Mouse (Mus musculus): ENCODE measurements around the gene Fads2. TPM values are rescaled to one million over a fixed set of nuclear protein-coding genes. Genes with fewer than 3 reads are reported as not detected.

Gene Fads2
- polyA plus RNA-seq, 1 experiment from 2014 or later: 125 TPM

- no peak for ATAC-seq (ENCODE audit: insufficient read depth, low FRiP score, low read depth)
- Histone ChIP-seq H3K4me2 (no peak overlapping the region), H3K4me3 (replicated peaks) (no peak overlapping the region), H3K27me3 (replicated peaks) (no peaks in the 10 kb centered on the region), H3K4me1 (peaks cover 4% of the 10 kb centered on the region; the same call in 1 of the 2 replicates), H3K36me3 (no peaks in the 10 kb centered on the region), H3K9ac (no peak overlapping the region), H3K27ac (no peak overlapping the region), H3K9me3 (no peaks in the 10 kb centered on the region)
- 81% methylated on average over 5 of the region's 5 CpGs for WGBS
These were observed 20.6 kb upstream of the Fads2 start for GRCm38 (mm10) chr19:10122021-10122631.

DNA sequence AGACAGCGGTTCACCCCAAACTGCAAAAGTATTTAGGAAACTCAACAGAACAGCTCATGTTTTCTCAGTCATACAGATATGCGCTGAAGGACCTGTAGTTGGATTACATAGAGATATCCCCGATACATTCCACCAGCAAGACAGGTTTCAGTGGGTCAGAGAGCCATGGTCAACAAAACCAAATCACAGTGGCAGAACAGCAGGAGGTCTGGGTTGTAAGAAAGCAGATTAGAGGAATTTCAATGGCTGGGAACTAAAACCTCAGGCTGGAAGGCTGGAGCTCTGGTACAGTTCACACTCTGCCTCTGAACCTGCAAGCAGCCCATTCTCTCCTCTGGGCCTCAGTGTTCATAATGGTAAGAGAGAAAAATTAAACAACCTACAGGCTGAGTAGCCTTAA is 15.1 kb upstream of the Fads2 start:
- Histone ChIP-seq H3K9me3 (no peaks in the 10 kb centered on the region), H3K27ac (no peak overlapping the region), H3K4me2 (no peak overlapping the region), H3K36me3 (no peaks in the 10 kb centered on the region), H3K27me3 (replicated peaks) (no peaks in the 10 kb centered on the region), H3K4me3 (replicated peaks) (no peak overlapping the region), H3K4me1 (no peaks in the 10 kb centered on the region), H3K9ac (no peak overlapping the region)
- ATAC-seq (ENCODE audit: insufficient read depth, low FRiP score, low read depth): no peak
- 64% methylated on average over 3 of the region's 3 CpGs for whole genome bisulfite sequencing

- H3K9ac ChIP-seq: no peak overlapping the region
- no peaks in the 10 kb centered on the region for H3K9me3 ChIP-seq
- H3K4me2 ChIP-seq: no peak overlapping the region
- no peak for ATAC-seq (ENCODE audit: insufficient read depth, low FRiP score, low read depth)
- no peaks in the 10 kb centered on the region for H3K27me3 ChIP-seq (replicated peaks)
- no peaks in the 10 kb centered on the region for H3K4me1 ChIP-seq
- no peaks in the 10 kb centered on the region for H3K36me3 ChIP-seq
- no peak overlapping the region for H3K27ac ChIP-seq
- WGBS: 85% methylated on average over 6 of the region's 6 CpGs
- no peak overlapping the region for H3K4me3 ChIP-seq (replicated peaks)
These were observed 14.0 kb upstream of the Fads2 start for GRCm38 (mm10) chr19:10115373-10116158.

DNA sequence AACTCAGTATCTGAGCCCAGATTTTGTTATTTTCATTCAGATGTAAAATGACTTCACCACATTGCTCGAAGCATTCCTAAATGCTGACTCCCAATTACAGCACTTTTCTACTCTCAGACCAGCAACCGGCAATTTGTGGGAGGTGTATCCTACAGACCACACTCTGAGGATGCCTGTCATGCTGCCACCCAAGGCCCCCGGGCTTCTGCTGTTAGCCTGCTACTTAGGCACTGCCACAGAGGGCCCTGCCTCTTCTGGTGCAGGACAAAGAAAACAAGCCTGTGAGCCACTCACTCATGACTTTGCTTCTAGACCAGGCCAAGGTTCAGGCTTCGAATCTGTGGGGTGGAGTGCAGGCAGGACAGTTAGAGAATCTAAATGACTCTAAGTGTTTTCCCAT is 11.4 kb upstream of the Fads2 start:
- Histone ChIP-seq H3K4me1 (no peaks in the 10 kb centered on the region), H3K4me2 (no peak overlapping the region), H3K9ac (no peak overlapping the region), H3K9me3 (no peaks in the 10 kb centered on the region), H3K27me3 (replicated peaks) (no peaks in the 10 kb centered on the region), H3K36me3 (no peaks in the 10 kb centered on the region), H3K4me3 (replicated peaks) (no peak overlapping the region), H3K27ac (no peak overlapping the region)
- WGBS: 69% methylated on average over 4 of the region's 4 CpGs
- ATAC-seq (ENCODE audit: insufficient read depth, low FRiP score, low read depth): no peak

GRCm38 (mm10) chr19:10108666-10109065 is 7.1 kb upstream of the Fads2 start:
- H3K36me3 ChIP-seq: no peaks in the 10 kb centered on the region
- no peaks in the 10 kb centered on the region for H3K4me1 ChIP-seq
- no peaks in the 10 kb centered on the region for H3K9me3 ChIP-seq
- ATAC-seq (ENCODE audit: insufficient read depth, low FRiP score, low read depth): no peak
- H3K9ac ChIP-seq: no peak overlapping the region
- H3K4me3 ChIP-seq (replicated peaks): no peak overlapping the region
- H3K27ac ChIP-seq: no peak overlapping the region
- H3K4me2 ChIP-seq: no peak overlapping the region
- H3K27me3 ChIP-seq (replicated peaks): no peaks in the 10 kb centered on the region
- WGBS: 89% methylated on average over 2 of the region's 2 CpGs

DNA sequence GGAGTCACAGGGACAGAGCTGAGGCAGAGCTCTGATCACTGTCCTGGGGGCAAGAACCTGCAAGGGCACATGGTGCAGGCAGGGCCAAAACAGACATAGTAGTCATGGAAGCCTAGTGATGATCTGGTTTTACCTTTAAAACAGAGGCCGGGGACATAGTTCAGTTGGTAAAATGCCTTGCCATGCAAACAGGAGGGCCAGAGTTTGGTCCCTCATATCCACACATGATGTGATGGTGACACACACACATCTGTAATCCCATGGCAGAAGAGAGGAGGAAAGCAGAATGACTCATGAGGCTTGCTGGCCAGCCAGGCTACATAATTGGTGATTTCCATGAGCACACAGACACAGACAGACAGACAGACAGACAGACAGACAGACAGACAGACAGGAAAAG is 6.6 kb upstream of the Fads2 start:
- Histone ChIP-seq H3K27me3 (replicated peaks) (no peaks in the 10 kb centered on the region), H3K4me1 (no peaks in the 10 kb centered on the region), H3K9ac (no peak overlapping the region), H3K36me3 (no peaks in the 10 kb centered on the region), H3K4me3 (replicated peaks) (no peak overlapping the region), H3K27ac (no peak overlapping the region), H3K4me2 (no peak overlapping the region), H3K9me3 (no peaks in the 10 kb centered on the region)
- no peak for ATAC-seq (ENCODE audit: insufficient read depth, low FRiP score, low read depth)
- 94% methylated on average over 1 of the region's 1 CpGs for WGBS

GRCm38 (mm10) chr19:10107051-10107611 is 5.6 kb upstream of the Fads2 start:
- Histone ChIP-seq H3K4me3 (replicated peaks) (no peak overlapping the region), H3K27me3 (replicated peaks) (no peaks in the 10 kb centered on the region), H3K27ac (no peak overlapping the region), H3K9ac (no peak overlapping the region), H3K4me1 (no peaks in the 10 kb centered on the region; the same call in 1 of the 2 replicates), H3K36me3 (no peaks in the 10 kb centered on the region), H3K4me2 (no peak overlapping the region), H3K9me3 (no peaks in the 10 kb centered on the region)
- 80% methylated on average over 5 of the region's 5 CpGs for WGBS
- no peak for ATAC-seq (ENCODE audit: insufficient read depth, low FRiP score, low read depth)

DNA sequence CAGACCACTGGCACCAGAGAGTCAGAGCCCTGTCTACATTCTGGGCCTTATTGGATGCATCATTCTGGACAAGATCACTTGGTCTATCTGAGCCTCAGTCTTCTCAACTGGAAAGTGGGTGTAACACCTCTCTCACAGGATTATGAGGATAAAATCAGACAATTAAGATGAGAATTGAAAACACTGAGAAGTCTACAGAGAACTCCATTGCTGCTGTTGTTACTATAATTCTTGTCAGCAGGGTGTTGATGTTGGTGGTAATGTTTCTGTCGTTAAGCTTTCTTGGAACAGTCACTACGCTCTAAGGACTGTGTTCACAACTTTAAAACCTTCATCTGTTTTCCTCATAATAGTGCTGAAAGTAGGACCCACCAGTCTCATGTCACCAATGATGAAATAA is 5.1 kb upstream of the Fads2 start:
- 84% methylated on average over 2 of the region's 2 CpGs for WGBS
- Histone ChIP-seq H3K27me3 (replicated peaks) (no peaks in the 10 kb centered on the region), H3K27ac (no peak overlapping the region), H3K9ac (no peak overlapping the region), H3K4me3 (replicated peaks) (no peak overlapping the region), H3K9me3 (no peaks in the 10 kb centered on the region), H3K4me1 (no peaks in the 10 kb centered on the region; the same call in 1 of the 2 replicates), H3K4me2 (no peak overlapping the region), H3K36me3 (no peaks in the 10 kb centered on the region)
- no peak for ATAC-seq (ENCODE audit: insufficient read depth, low FRiP score, low read depth)

GRCm38 (mm10) chr19:10105034-10105493 is 3.5 kb upstream of the Fads2 start:
- no peak overlapping the region for H3K4me2 ChIP-seq
- H3K9me3 ChIP-seq: no peaks in the 10 kb centered on the region
- no peak overlapping the region for H3K4me3 ChIP-seq (replicated peaks)
- H3K36me3 ChIP-seq: no peaks in the 10 kb centered on the region
- no peak overlapping the region for H3K9ac ChIP-seq
- no peaks in the 10 kb centered on the region; the same call in 1 of the 2 replicates for H3K4me1 ChIP-seq
- H3K27ac ChIP-seq: no peak overlapping the region
- no peak for ATAC-seq (ENCODE audit: insufficient read depth, low FRiP score, low read depth)
- 78% methylated on average over 10 of the region's 10 CpGs for WGBS
- H3K27me3 ChIP-seq (replicated peaks): no peaks in the 10 kb centered on the region

- ATAC-seq (ENCODE audit: insufficient read depth, low FRiP score, low read depth): no peak
- WGBS: 80% methylated on average over 6 of the region's 6 CpGs
- no peak overlapping the region for H3K9ac ChIP-seq
These were observed 2.7 kb upstream of the Fads2 start for GRCm38 (mm10) chr19:10104234-10104633.

GRCm38 (mm10) chr19:10102054-10102700 is 631 bp upstream of the Fads2 start:
- H3K36me3 ChIP-seq: no peaks in the 10 kb centered on the region
- peak overlapping the region; percentile 46 for H3K9ac ChIP-seq
- peak overlapping the region; percentile 95 for H3K27ac ChIP-seq
- peak overlapping the region; percentile 76 for H3K4me3 ChIP-seq (replicated peaks)
- WGBS: 4% methylated on average over 25 of the region's 25 CpGs
- peaks cover 6% of the 10 kb centered on the region for H3K4me1 ChIP-seq
- H3K27me3 ChIP-seq (replicated peaks): no peaks in the 10 kb centered on the region
- no peaks in the 10 kb centered on the region for H3K9me3 ChIP-seq
- peak overlapping the region; percentile 64 for H3K4me2 ChIP-seq
- ATAC-seq (ENCODE audit: insufficient read depth, low FRiP score, low read depth): no peak

More at GRCm38 (mm10) chr19:10104234-10104633, 2.7 kb upstream of the Fads2 start:
- H3K4me3 ChIP-seq (replicated peaks): no peak overlapping the region
- no peaks in the 10 kb centered on the region for H3K36me3 ChIP-seq
- H3K27ac ChIP-seq: no peak overlapping the region
- H3K4me2 ChIP-seq: no peak overlapping the region
- no peaks in the 10 kb centered on the region for H3K27me3 ChIP-seq (replicated peaks)
- peaks cover 6% of the 10 kb centered on the region for H3K4me1 ChIP-seq
- no peaks in the 10 kb centered on the region for H3K9me3 ChIP-seq

DNA sequence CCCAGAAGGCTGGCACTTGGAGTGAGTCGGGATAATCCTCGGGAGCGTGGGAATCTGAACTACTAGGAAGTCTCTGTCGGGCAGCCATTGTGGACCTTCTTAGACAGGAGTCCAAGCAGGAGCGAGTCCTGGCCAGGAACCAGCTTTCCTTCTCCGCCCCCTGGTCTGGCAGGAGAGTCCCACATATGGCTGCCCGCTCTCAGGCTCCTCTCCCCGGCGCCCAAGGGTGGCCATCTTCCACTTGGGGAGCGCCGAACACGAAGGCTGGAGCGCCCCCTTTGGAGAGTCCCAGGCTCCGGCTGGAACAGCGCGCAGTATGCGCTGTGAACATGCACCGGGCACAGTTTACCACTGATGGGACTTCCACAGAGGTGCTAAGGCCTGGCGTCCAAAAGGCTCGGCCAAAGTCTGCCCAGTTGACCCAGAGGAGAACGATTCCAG is 895 bp downstream of the Fads2 start:
- peak; percentile 56 for ATAC-seq (ENCODE audit: insufficient read depth, low FRiP score, low read depth)
- no peaks in the 10 kb centered on the region for H3K9me3 ChIP-seq
- peak overlapping the region; percentile 73 for H3K9ac ChIP-seq
- H3K36me3 ChIP-seq: no peaks in the 10 kb centered on the region
- H3K27ac ChIP-seq: peak overlapping the region; percentile 95
- under 1% methylated on average over 21 of the region's 21 CpGs for WGBS
- H3K27me3 ChIP-seq (replicated peaks): no peaks in the 10 kb centered on the region
- H3K4me2 ChIP-seq: peak overlapping the region; percentile 64
- peak overlapping the region; percentile 76 for H3K4me3 ChIP-seq (replicated peaks)
- H3K4me1 ChIP-seq: peaks cover 8% of the 10 kb centered on the region

Measured in stomach, embryonic 15.5 days (tissue).